Mouse (Mus musculus) limb, embryonic 15.5 days (tissue): ENCODE results near the gene Zfp174. TPM values are rescaled to one million over a fixed set of nuclear protein-coding genes. Genes with fewer than 3 reads are reported as not detected.
"Not testable (repeated sequence)": the region's sequence is repeated elsewhere in the genome, so short reads cannot be mapped to it uniquely, and the experiment has no call there.

ENCODE experiments used
- ATAC-seq: fragments of 200-750 bp; cut with Nextera tagmentation; 2 replicates; pipeline ENCODE4 v1.8.0; 2017; ENCODE audit warnings: low read depth, moderate TSS enrichment; ENCODE audit not compliant: insufficient number of reproducible peaks, low FRiP score, low TSS enrichment
- H3K27ac ChIP-seq: fragments of 300-500 bp; sonication (generic); 2 replicates; pipeline ENCODE4 v1.5.1; 2015; ENCODE audit warnings: moderate library complexity, mild to moderate bottlenecking, inconsistent platforms
- H3K27me3 ChIP-seq: fragments of 300-500 bp; sonication (generic); 2 replicates; pipeline ENCODE4 v1.6.1; 2015; ENCODE audit warnings: inconsistent platforms
- H3K36me3 ChIP-seq: fragments of 300-500 bp; sonication (generic); 2 replicates; pipeline ENCODE4 v1.6.1; 2015; ENCODE audit warnings: inconsistent platforms
- H3K4me1 ChIP-seq: fragments of 300-500 bp; sonication (generic); 2 replicates; pipeline ENCODE4 v1.6.1; 2015; ENCODE audit warnings: inconsistent platforms
- H3K4me2 ChIP-seq: fragments of 300-500 bp; sonication (generic); 2 replicates; pipeline ENCODE4 v1.6.1; 2015; ENCODE audit warnings: mild to moderate bottlenecking, inconsistent platforms
- H3K4me3 ChIP-seq: fragments of 300-500 bp; sonication (generic); 2 replicates; pipeline ENCODE4 v1.5.1; 2015; ENCODE audit warnings: mild to moderate bottlenecking, inconsistent platforms
- H3K9ac ChIP-seq: fragments of 300-500 bp; sonication (generic); 2 replicates; pipeline ENCODE4 v1.6.1; 2015; ENCODE audit warnings: inconsistent platforms
- H3K9me3 ChIP-seq: fragments of 300-500 bp; sonication (generic); 2 replicates; pipeline ENCODE4 v1.6.1; 2016; ENCODE audit warnings: inconsistent platforms
- WGBS: fragments of 180-500 bp; shearing (Covaris S2); methylation state at CpG from one replicate; pipeline ENCODE4 v1.1.7; 2015; 5-methylcytosine and 5-hydroxymethylcytosine counted together
- polyA plus RNA-seq: library from polyadenylated mRNA; unstranded; fragments of >200 nt; fragmentation: Nextera tagmentation; extraction: Ambion mirVana; gene quantifications from 2 replicates; pipeline ENCODE4 v1.2.1, GENCODE M21; 2015

Gene Zfp174
- polyA plus RNA-seq, 1 experiment from 2014 or later, result 1.9 TPM

DNA sequence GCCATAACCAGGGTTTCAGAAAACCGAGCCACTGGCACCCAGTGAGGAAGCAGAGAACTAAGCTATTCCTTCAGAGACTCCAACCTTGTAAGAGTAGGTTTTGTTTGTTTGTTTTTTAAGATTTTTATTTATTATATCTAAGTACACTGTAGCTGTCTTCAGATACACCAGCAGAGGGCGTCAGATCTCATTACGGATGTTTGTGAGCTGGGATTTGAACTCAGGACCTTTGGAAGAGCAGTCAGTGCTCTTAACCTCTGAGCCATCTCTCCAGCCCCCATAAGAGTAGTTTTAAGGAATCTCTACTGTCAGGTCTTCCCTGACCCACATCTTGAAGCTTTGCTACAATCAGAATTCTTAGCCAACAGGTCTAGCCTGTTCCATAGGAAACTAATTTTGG lies 1.3 kb downstream of the Zfp174 start:
- no peak overlapping the region for H3K9ac ChIP-seq
- no peak overlapping the region for H3K4me2 ChIP-seq
- WGBS, result 74% methylated on average over 3 of the region's 3 CpGs
- H3K4me3 ChIP-seq, result no peak overlapping the region
- peaks cover 10% of the 10 kb centered on the region for H3K4me1 ChIP-seq
- H3K27me3 ChIP-seq, result no peaks in the 10 kb centered on the region
- H3K9me3 ChIP-seq, result no peaks in the 10 kb centered on the region
- no peaks in the 10 kb centered on the region for H3K36me3 ChIP-seq
- ATAC-seq, result no peak
- H3K27ac ChIP-seq, result no peak overlapping the region

DNA sequence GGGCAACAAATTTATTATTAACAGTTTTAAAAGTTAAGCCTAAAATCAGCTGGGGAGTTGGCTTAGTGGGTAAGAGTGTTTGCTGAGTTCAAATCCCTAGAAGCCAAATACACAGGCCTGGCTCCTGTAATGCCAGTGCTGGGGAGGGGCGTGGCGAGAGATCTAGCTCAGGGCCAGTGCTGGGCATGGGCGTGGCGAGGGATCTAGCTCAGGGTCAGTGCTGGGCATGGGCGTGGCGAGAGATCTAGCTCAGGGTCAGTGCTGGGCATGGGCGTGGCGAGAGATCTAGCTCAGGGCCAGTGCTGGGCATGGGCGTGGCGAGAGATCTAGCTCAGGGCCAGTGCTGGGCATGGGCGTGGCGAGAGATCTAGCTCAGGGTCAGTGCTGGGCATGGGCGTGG lies 4.2 kb downstream of the Zfp174 start:
- not testable (repeated sequence) for H3K4me2 ChIP-seq, H3K27me3 ChIP-seq, H3K4me3 ChIP-seq, H3K9ac ChIP-seq, H3K36me3 ChIP-seq, H3K9me3 ChIP-seq, ATAC-seq, H3K27ac ChIP-seq
- 87% methylated on average over 13 of the region's 13 CpGs for WGBS
- H3K4me1 ChIP-seq, result peaks cover 10% of the 10 kb centered on the region

DNA sequence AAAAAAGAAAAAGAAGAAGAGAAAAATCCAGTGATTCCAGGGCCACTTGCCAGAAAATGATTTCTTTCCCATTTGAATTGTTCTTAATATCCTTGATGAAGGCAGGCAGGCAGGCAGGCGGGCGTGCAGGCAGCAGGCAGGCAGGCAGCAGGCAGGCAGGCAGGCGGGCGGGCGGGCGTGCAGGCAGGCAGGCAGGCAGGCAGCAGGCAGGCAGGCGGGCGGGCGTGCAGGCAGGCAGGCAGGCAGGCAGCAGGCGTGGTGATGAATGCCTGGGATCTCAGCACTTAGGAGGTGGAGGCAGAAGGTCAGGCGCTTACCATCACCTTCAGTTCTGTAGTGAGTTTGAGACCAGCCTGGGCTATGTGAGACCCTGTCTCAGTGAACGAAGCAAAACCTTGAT lies 5.5 kb downstream of the Zfp174 start:
- H3K9me3 ChIP-seq, result no peaks in the 10 kb centered on the region
- no peak overlapping the region for H3K27ac ChIP-seq
- H3K36me3 ChIP-seq, result peaks cover 10% of the 10 kb centered on the region; the same call in 1 of the 2 replicates
- H3K4me3 ChIP-seq, result no peak overlapping the region
- no peak overlapping the region for H3K4me2 ChIP-seq
- peaks cover 9% of the 10 kb centered on the region for H3K4me1 ChIP-seq
- ATAC-seq, result no peak
- WGBS, result 33% methylated on average over 12 of the region's 12 CpGs
- H3K27me3 ChIP-seq, result no peaks in the 10 kb centered on the region
- H3K9ac ChIP-seq, result no peak overlapping the region

DNA sequence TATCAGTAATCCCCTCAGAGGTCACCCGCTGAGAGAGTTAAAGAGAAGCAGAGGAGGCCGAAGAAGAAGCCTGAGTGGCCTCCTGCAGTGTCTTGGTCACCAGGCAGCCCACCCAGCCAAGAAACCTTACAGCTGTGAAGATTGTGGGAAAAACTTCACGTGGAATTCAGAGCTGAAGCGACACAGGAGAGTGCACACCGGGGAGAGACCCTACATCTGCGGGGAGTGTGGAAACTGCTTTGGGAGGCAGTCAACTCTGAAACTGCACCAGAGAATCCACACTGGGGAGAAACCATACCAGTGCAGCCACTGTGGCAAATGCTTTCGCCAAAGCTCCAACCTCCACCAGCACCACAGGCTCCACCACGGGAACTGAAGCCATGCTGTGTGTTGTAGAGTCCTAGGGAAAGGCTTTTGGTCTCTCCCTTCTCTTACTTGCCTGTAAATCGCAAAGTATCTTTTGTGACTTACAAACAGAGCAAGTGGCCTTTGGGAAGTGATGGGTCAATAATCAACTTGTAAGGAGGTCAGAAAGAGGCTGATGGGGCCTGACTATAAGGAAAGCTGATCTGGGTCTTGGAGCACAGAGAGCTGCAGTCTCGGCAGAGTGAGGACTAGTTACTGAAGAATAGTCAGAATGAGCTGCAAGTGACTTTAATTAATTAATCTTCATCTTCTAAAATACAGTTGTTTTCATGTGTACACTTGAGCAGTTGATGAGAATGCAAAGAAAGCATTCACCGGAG lies 7.5 kb downstream of the Zfp174 start:
- Histone ChIP-seq H3K4me3 (no peak overlapping the region), H3K4me2 (no peak overlapping the region), H3K27ac (no peak overlapping the region), H3K36me3 (peaks cover 10% of the 10 kb centered on the region; the same call in 1 of the 2 replicates), H3K4me1 (no peaks in the 10 kb centered on the region), H3K27me3 (no peaks in the 10 kb centered on the region), H3K9ac (no peak overlapping the region), H3K9me3 (no peaks in the 10 kb centered on the region)
- 70% methylated on average over 11 of the region's 11 CpGs for WGBS
- ATAC-seq, result no peak

DNA sequence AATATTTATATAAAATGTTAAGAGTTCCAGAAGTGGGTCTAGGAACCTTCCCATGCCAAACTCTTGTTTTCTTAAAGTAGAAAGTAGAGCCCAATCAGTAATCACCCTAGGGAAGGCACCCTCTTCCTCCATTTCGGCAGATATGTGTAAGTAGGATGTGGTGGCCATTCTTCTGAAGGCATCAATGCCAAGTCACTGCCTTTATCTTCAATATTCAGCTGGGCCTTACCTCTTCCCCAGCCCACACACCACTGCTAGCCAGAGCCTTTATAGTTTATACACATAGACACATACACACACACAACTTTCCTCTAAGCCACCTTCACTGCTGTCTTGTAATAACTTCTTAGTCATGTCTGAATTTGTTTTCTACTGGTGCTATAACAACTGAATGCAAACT lies 8.7 kb downstream of the Zfp174 start:
- Histone ChIP-seq H3K4me2 (no peak overlapping the region), H3K27ac (no peak overlapping the region), H3K36me3 (peaks cover 16% of the 10 kb centered on the region), H3K9ac (no peak overlapping the region), H3K9me3 (no peaks in the 10 kb centered on the region), H3K4me3 (no peak overlapping the region), H3K4me1 (no peaks in the 10 kb centered on the region), H3K27me3 (no peaks in the 10 kb centered on the region)
- WGBS, result 62% methylated on average over 1 of the region's 1 CpGs
- no peak for ATAC-seq

DNA sequence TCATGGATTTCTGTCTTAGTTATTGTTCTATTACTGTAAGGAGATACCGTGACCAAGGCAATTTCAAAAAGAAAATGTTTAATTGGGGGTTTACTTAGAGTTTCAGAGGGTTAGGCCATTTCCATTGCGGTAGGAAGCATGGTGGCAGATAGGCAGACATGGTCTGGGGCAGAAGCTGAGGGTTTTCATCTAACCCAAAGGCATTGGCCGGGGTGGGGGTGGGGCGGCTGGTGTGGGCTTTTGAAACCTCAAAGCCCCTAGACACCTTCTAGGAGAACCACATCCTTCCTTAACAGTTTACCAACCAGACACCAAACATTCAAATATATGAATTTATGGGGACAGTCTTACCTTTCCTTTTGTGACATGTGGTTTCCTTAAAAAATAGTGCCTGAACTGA lies 12.2 kb downstream of the Zfp174 start:
- Histone ChIP-seq H3K9me3 (no peaks in the 10 kb centered on the region), H3K4me1 (no peaks in the 10 kb centered on the region), H3K27me3 (no peaks in the 10 kb centered on the region), H3K9ac (no peak overlapping the region), H3K36me3 (peaks cover 32% of the 10 kb centered on the region), H3K27ac (no peak overlapping the region), H3K4me3 (no peak overlapping the region), H3K4me2 (no peak overlapping the region)
- ATAC-seq, result no peak
- WGBS, result 92% methylated on average over 4 of the region's 4 CpGs

DNA sequence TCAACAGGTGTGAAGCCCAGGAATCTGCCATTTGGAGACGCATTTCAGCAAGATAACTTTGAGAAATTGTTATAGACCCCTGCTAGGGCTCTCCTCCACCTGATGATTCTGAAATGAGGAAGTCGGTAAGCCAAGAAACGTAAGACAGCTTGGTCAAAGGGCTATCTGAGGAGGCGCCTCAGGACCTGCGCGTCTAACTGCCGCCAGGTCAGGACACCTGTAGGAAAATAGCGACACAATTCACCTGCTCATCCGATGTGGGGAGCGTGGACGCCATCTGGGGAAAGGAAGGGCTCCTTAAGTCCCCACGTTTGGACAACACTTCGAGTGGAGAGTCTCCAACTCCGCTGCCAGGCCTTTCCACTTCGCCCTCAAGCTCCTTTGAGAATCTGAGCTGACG lies 24.7 kb downstream of the Zfp174 start:
- Histone ChIP-seq H3K4me3 (peak overlapping the region; percentile 55), H3K4me1 (peaks cover 13% of the 10 kb centered on the region), H3K9ac (peak overlapping the region; percentile 56), H3K27me3 (no peaks in the 10 kb centered on the region), H3K9me3 (no peaks in the 10 kb centered on the region), H3K36me3 (peaks cover 17% of the 10 kb centered on the region; the same call in 1 of the 2 replicates), H3K4me2 (peak overlapping the region; percentile 88), H3K27ac (peak overlapping the region; percentile 69; the same call in 1 of the 2 replicates)
- WGBS, result under 1% methylated on average over 16 of the region's 16 CpGs
- ATAC-seq, result no peak

DNA sequence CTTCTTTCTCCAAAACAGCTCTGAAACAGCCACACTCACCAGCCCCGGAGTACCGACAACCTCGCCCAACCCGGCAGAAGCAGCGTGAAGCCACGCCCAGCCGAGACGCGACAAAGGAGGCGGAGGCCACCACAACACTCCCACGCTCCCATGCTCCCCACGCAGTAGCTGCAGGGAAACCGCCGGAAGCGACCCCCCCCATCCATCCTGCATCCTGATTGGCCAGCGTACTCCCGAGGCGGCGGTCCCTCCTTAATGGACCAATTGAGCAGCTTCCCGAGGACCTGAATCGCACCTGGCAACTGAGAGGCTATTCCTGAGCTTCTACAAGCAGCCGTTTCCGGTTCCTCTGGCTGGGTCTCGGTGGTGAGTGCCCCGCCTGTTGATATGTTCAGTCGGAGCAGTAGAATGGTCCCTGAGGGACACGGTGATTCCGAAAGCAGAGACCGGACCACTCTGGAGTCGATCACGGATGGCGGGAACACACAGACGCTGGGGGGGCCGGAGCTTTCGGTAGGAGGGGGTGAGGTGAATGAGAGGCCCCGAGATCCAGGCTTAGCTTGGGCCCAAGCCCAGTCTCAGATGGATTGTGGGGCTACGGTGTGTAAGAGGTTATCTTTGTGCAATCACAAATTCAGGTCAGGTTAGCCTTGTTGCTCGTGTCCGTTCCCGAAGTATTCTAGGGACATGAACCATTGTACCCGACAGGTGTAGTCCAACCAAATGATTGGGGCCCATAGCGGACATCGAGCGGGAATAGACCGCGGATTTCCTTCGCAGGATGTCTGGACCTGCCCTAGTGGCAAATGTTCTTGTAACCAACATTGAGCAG lies 25.4 kb downstream of the Zfp174 start, which contains the start of gene Naa60:
TSS of gene Naa60 (plus strand) at position 160 of the 832 bp plus-strand sequence.
- H3K27ac ChIP-seq, result peak within 1 kb of the TSS; percentile 69
- H3K27me3 ChIP-seq, result no peaks in the 10 kb centered on the region
- H3K9ac ChIP-seq, result peak within 1 kb of the TSS; percentile 56
- H3K36me3 ChIP-seq, result peaks cover 17% of the 10 kb centered on the region; the same call in 1 of the 2 replicates
- peaks cover 13% of the 10 kb centered on the region for H3K4me1 ChIP-seq
- H3K4me2 ChIP-seq, result peak within 1 kb of the TSS; percentile 88
- peak; percentile 97 for ATAC-seq
- peak within 1 kb of the TSS; percentile 55 for H3K4me3 ChIP-seq
- WGBS, result 5% methylated on average over 47 of the region's 47 CpGs
- H3K9me3 ChIP-seq, result no peaks in the 10 kb centered on the region

DNA sequence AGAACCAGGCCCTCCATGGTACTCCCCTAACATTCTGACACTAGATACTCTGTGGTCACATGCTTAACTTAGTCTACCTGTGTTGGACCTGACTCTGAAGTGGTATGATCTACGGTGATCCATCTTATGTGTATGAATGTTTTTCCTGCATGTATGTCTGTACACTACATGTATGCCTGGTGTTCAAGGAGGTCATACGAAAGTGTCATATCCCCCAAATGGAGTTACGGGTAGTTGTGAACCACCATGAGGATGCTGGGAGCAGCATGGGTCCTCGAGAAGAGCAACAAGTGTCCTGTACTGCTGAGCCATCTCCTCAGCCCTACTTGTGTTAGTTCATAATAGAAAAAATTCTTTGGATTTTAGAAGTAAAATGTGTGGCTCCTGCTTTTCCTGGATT lies 29.3 kb downstream of the Zfp174 start:
- WGBS, result 93% methylated on average over 4 of the region's 4 CpGs
- H3K9me3 ChIP-seq, result no peaks in the 10 kb centered on the region
- no peak for ATAC-seq
- H3K36me3 ChIP-seq, result peaks cover 17% of the 10 kb centered on the region
- H3K4me3 ChIP-seq, result no peak overlapping the region
- H3K4me2 ChIP-seq, result no peak overlapping the region
- H3K9ac ChIP-seq, result no peak overlapping the region
- peaks cover 13% of the 10 kb centered on the region for H3K4me1 ChIP-seq
- no peak overlapping the region for H3K27ac ChIP-seq
- no peaks in the 10 kb centered on the region for H3K27me3 ChIP-seq

DNA sequence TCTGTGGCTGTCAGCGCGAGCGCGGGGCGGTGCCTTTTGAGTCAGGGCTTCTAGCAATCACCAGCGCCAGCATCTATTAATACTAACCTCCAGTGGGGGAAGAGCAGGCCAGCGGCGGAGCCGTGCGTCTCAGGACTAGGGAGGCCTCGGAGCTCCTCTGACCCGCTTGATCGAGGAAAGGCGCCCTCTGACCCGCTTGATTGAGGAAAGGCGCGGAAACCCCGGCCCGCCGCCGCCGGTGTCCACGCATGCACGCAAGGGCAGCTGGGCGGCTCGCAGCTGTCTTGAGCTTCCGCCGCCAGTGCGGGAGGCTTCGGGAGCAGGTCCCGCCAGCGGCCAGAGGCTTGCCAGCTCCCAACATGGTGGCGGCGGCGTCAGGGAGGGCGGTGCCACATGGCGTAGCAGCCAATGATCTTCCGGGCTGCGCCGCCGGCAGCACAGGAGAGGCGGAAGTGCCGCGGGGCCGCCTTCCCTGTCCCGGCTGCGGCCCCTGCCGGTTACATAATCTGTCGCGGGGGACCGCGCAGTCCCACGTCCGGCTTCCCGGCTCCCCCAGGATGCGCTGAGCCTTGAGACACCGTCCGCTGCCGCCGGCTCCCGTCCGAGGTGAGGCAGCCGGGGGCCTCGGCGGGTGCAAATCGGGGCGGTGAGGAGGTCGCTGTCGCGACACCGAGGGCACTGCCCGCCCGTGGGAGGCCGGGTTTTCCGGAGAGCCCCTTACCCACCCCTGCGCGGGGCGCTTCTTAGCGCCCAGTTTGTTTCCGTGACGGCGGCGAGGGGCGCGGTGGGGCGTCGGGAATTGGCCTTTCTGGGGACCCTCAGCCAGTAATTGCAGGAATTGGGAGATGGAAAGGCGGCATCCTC lies 37.4 kb downstream of the Zfp174 start, which contains the start of the genes Zfp597 and Gm20695:
TSS of gene Zfp597 (minus strand) at position 361 of the 864 bp plus-strand sequence.
TSS of gene Gm20695 (plus strand) at position 448 of the 864 bp plus-strand sequence.
- peak within 1 kb of the TSS; percentile 93 for H3K27ac ChIP-seq
- H3K4me2 ChIP-seq, result peak within 1 kb of the TSS; percentile 67
- peaks cover 5% of the 10 kb centered on the region; the same call in 1 of the 2 replicates for H3K36me3 ChIP-seq
- peaks cover 10% of the 10 kb centered on the region for H3K4me1 ChIP-seq
- peak within 1 kb of the TSS; percentile 81 for H3K9ac ChIP-seq
- peak within 1 kb of the TSS; percentile 85 for H3K4me3 ChIP-seq
- ATAC-seq, result peak; percentile 99
- no peaks in the 10 kb centered on the region for H3K9me3 ChIP-seq
- under 1% methylated on average over 87 of the region's 88 CpGs for WGBS
- no peaks in the 10 kb centered on the region for H3K27me3 ChIP-seq

DNA sequence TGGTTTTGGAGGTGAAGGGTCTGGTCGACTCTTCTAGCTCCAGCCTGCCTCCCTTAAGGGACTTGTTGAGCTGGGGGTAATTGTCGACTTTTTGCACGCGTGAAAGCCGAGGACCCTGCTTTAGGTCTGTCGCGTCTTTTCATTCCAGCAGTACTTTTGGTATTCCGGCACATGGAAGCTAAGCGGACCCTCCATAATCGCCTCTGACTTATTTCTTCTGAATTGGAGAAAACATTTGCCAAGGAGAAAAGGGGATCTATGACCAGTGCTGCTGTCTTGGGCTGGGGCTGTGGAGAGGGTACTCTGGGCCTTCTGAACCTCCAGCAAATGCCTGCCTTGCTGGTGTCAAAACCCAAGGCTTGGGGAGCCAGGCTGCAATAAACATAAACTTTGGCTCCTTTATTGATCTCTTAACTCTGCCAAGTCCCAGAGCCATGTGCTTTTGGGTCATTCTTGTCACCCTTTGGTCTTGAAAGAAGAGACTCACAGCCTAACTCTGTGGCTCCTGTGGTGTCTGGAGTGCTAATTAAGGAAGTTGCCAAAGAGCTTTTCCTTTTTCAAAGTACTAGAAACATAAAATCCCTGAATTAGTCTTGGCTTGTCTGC lies 38.1 kb downstream of the Zfp174 start:
- H3K27ac ChIP-seq, result peak overlapping the region; percentile 93
- H3K4me2 ChIP-seq, result peak overlapping the region; percentile 67
- H3K27me3 ChIP-seq, result no peaks in the 10 kb centered on the region
- peak overlapping the region; percentile 81 for H3K9ac ChIP-seq
- peak overlapping the region; percentile 85 for H3K4me3 ChIP-seq
- H3K4me1 ChIP-seq, result peaks cover 10% of the 10 kb centered on the region
- ATAC-seq, result no peak
- H3K36me3 ChIP-seq, result 0 out of 2 replicates have a peak, but pooled peaks cover 2% of the 10 kb centered on the region
- WGBS, result 1% methylated on average over 10 of the region's 10 CpGs
- H3K9me3 ChIP-seq, result no peaks in the 10 kb centered on the region
